In genomic region chr12:112027408-112027807, GRCm38 (mm10) we compare ENCODE assay signal across 22 mouse cellular contexts. TPM values are rescaled to one million over a fixed set of nuclear protein-coding genes. Genes with fewer than 3 reads are reported as not detected.
A peak's percentile ranks its signal among the peaks of the same experiment; 100 is the strongest.
DNase-seq lines count a peak whose midpoint lies in the region; ATAC-seq lines count a peak whose summit lies in the region.
"Had no signal": no experiment of that assay in that cellular context is flagged by ENCODE, and none has a peak within 500 bp of the region (broad histone marks: within the 10 kb centered on the region; RNA-seq: fewer than 3 reads in every experiment).

No protein-coding gene starts in this region.

- no peak overlapping the region for H3K27ac ChIP-seq in embryonic facial prominence, embryonic 10.5 days (replicated peaks)
- H3K27ac ChIP-seq: embryonic facial prominence, embryonic 15.5 days; gastrocnemius, adult 2 months; heart, embryonic 10.5 days; hindbrain, embryonic 14.5 days; intestine, embryonic 15.5 days had no signal

- peak; percentile 52; the same call in 1 of the 2 replicates for ATAC-seq in frontal cortex, adult (ENCODE audit: low TSS enrichment)
- ATAC-seq: forebrain, embryonic 16.5 days; intestine, embryonic 15.5 days had no signal

- H3K4me3 ChIP-seq in embryonic facial prominence, embryonic 10.5 days = no peak overlapping the region
- H3K4me3 ChIP-seq: embryonic facial prominence, embryonic 15.5 days; erythroblast, embryonic 14.5 days; gastrocnemius, adult 2 months; heart, embryonic 10.5 days; intestine, embryonic 15.5 days had no signal

- no peaks in the 10 kb centered on the region for H3K9me3 ChIP-seq in embryonic facial prominence, embryonic 10.5 days
- H3K9me3 ChIP-seq: heart, embryonic 10.5 days; intestine, embryonic 15.5 days had no signal

- no peaks in the 10 kb centered on the region for H3K4me1 ChIP-seq in embryonic facial prominence, embryonic 10.5 days
- H3K4me1 ChIP-seq: embryonic facial prominence, embryonic 15.5 days; intestine, embryonic 15.5 days had no signal

- no peaks in the 10 kb centered on the region for H3K27me3 ChIP-seq in embryonic facial prominence, embryonic 10.5 days (replicated peaks; ENCODE audit: low read depth, poor library complexity, severe bottlenecking)
- H3K27me3 ChIP-seq: embryonic facial prominence, embryonic 15.5 days; intestine, embryonic 15.5 days had no signal

- DNase-seq in frontal cortex, postnatal 25 days (ENCODE audit: low spot score in 2 of 2) = no peak
- peak; percentile 16 for DNase-seq in right cerebral cortex, postnatal 25 days
- DNase-seq in right cerebral cortex, adult 2 months (ENCODE audit: low spot score in 2 of 2) = no peak
- DNase-seq in fibroblast of lung, adult 2 months (ENCODE audit: low read depth) = peak; percentile 11
- no peak for DNase-seq in embryonic facial prominence, embryonic 10.5 days (ENCODE audit: low spot score)
- DNase-seq in thymus, postnatal 36 days = no peak
- DNase-seq: adrenal gland, postnatal 14 days; cerebellum, adult 2 months; cerebellum, postnatal 10 days; gastrocnemius, adult 2 months; gastrocnemius, postnatal 36 days; heart, adult 18-20 months; heart, postnatal 14 days had no signal

- H3K36me3 ChIP-seq in embryonic facial prominence, embryonic 10.5 days (replicated peaks) = no peaks in the 10 kb centered on the region
- H3K36me3 ChIP-seq: embryonic facial prominence, embryonic 15.5 days; heart, embryonic 10.5 days; intestine, embryonic 15.5 days had no signal

- 79% methylated on average over 4 of the region's 4 CpGs for WGBS in embryonic facial prominence, embryonic 10.5 days

RNA-seq across cellular contexts. Expression of gene Rd3l, which starts 46.3 kb away (rescaled TPM):
- polyA plus RNA-seq in embryonic facial prominence, embryonic 10.5 days (2016; fragmentation: Nextera tagmentation; extraction: Ambion mirVana) = not detected in 2 replicates
- polyA plus RNA-seq: embryonic facial prominence, embryonic 11.5 days; embryonic facial prominence, embryonic 15.5 days; erythroblast, embryonic 14.5 days; forebrain, embryonic 11.5 days; forebrain, embryonic 16.5 days; hindbrain, embryonic 14.5 days; intestine, embryonic 15.5 days had no signal

RNA-seq across cellular contexts. Expression of gene Tdrd9, which starts 56.0 kb away (rescaled TPM):
- 1.0 and 1.1 TPM in 2 replicates for polyA plus RNA-seq in embryonic facial prominence, embryonic 10.5 days (2016; fragmentation: Nextera tagmentation; extraction: Ambion mirVana)
- polyA plus RNA-seq: erythroblast, embryonic 14.5 days had no signal

Comparison
In these comparisons a context has a peak if more than half of its experiments do, and no peak if none do; other contexts are left out.
1. DNase-seq: peak in right cerebral cortex, postnatal 25 days (single experiment) and fibroblast of lung, adult 2 months (single experiment); none in frontal cortex, postnatal 25 days (0 of 2), right cerebral cortex, adult 2 months (0 of 2), embryonic facial prominence, embryonic 10.5 days (single experiment) and thymus, postnatal 36 days (0 of 2).